Mouse (Mus musculus) CH12.LX (cell line): Measurements from ENCODE around the gene Cstad. TPM values are rescaled to one million over a fixed set of nuclear protein-coding genes. Genes with fewer than 3 reads are reported as not detected.

ENCODE experiments used
- DNase-seq: peaks from one replicate; pipeline ENCODE4 v3.0.0-alpha.2; 2013; ENCODE audit errors: extremely low read depth
- H3K27ac ChIP-seq: 2 replicates; pipeline ENCODE4 v1.5.1; 2012; ENCODE audit warnings: low read depth, mild to moderate bottlenecking, control low read depth, moderate library complexity; ENCODE audit not compliant: insufficient read depth
- H3K27me3 ChIP-seq: replicated peaks from 2 replicates; pipeline ENCODE3; 2012; ENCODE audit warnings: inconsistent platforms
- H3K36me3 ChIP-seq, 2 experiments: replicated peaks in 1 of 2; 2 replicates each; pipeline versions ENCODE3 to v1.6.1; 2012; ENCODE audit warnings: inconsistent platforms in 1 of 2, low read length in 1 of 2, mild to moderate bottlenecking in 1 of 2, mixed read lengths in 1 of 2, moderate library complexity in 1 of 2; ENCODE audit not compliant: control insufficient read depth in 1 of 2, insufficient read depth in 1 of 2
- H3K4me1 ChIP-seq, 2 experiments: 2 replicates each; pipeline ENCODE4 v1.6.1; 2012; ENCODE audit warnings: inconsistent platforms in 1 of 2, moderate library complexity in 1 of 2; ENCODE audit not compliant: insufficient read depth in 2 of 2, control insufficient read depth in 1 of 2
- H3K4me2 ChIP-seq: 2 replicates; pipeline ENCODE4 v1.6.1; 2012; ENCODE audit warnings: low read depth, mild to moderate bottlenecking, control low read depth; ENCODE audit not compliant: poor library complexity, insufficient read depth, severe bottlenecking
- H3K4me3 ChIP-seq, 3 experiments: fragments of 150-350 bp in 1 of 3; sonication (generic) in 1 of 3; replicated peaks in 1 of 3; 2 replicates each; pipeline versions ENCODE3 to v1.5.1; 2011 to 2012; ENCODE audit warnings: low read depth in 2 of 3, low read length in 2 of 3, mild to moderate bottlenecking in 2 of 3, moderate library complexity in 2 of 3, control low read depth in 1 of 3, improper control_type of control experiment in 1 of 3, inconsistent platforms in 1 of 3, mixed read lengths in 1 of 3; ENCODE audit not compliant: poor library complexity in 1 of 3
- H3K79me2 ChIP-seq: replicated peaks from 2 replicates; pipeline ENCODE4 v1.6.1; 2012; ENCODE audit warnings: mild to moderate bottlenecking, moderate library complexity; ENCODE audit not compliant: control insufficient read depth, poor library complexity, insufficient read depth, severe bottlenecking; ENCODE audit errors: extremely low read depth
- H3K9ac ChIP-seq: 2 replicates; pipeline ENCODE4 v1.6.1; 2012; ENCODE audit warnings: low read depth, mild to moderate bottlenecking, control low read depth, moderate library complexity; ENCODE audit not compliant: insufficient read depth
- H3K9me3 ChIP-seq: replicated peaks from 2 replicates; pipeline ENCODE3; 2012; ENCODE audit warnings: low read length, inconsistent platforms, mixed read lengths
- BHLHE40 ChIP-seq: IDR thresholded peaks from 2 replicates; pipeline ENCODE4 v1.6.1; 2011; ENCODE audit warnings: mild to moderate bottlenecking, low read depth, low read length, improper control_type of control experiment
- CHD1 ChIP-seq: IDR thresholded peaks from 2 replicates; pipeline ENCODE4 v1.6.1; 2012; ENCODE audit warnings: low read depth, low read length, improper control_type of control experiment, inconsistent platforms
- CTCF ChIP-seq, 2 experiments: IDR thresholded peaks in 1 of 2; conservative IDR thresholded peaks in 1 of 2; 2 replicates each; pipeline ENCODE4 v1.5.1; 2011 to 2012; ENCODE audit warnings: low read depth in 2 of 2, low read length in 2 of 2, improper control_type of control experiment in 1 of 2, inconsistent platforms in 1 of 2, mild to moderate bottlenecking in 1 of 2, moderate library complexity in 1 of 2
- ELF1 ChIP-seq: IDR thresholded peaks from 2 replicates; pipeline ENCODE4 v1.6.1; 2014; ENCODE audit warnings: low read depth, mild to moderate bottlenecking, inconsistent platforms, low read length, improper control_type of control experiment
- GABPA ChIP-seq: IDR thresholded peaks from 2 replicates; pipeline ENCODE4 v1.6.1; 2012; ENCODE audit warnings: low read depth, low read length, improper control_type of control experiment, inconsistent platforms; ENCODE audit not compliant: insufficient replicate concordance
- IRF4 ChIP-seq: IDR thresholded peaks from 2 replicates; pipeline ENCODE4 v1.6.1; 2014; ENCODE audit warnings: low read depth, mild to moderate bottlenecking, inconsistent platforms, low read length, improper control_type of control experiment
- JUN ChIP-seq: IDR thresholded peaks from 2 replicates; pipeline ENCODE4 v1.6.1; 2011; ENCODE audit warnings: low read depth, mild to moderate bottlenecking, low read length, improper control_type of control experiment, moderate library complexity; ENCODE audit not compliant: insufficient read depth
- KAT2A ChIP-seq: IDR thresholded peaks from 2 replicates; pipeline ENCODE4 v1.6.1; 2012; ENCODE audit warnings: low read length, improper control_type of control experiment, inconsistent platforms; ENCODE audit not compliant: insufficient replicate concordance
- MAX ChIP-seq: IDR thresholded peaks from 2 replicates; pipeline ENCODE4 v1.6.1; 2011; ENCODE audit warnings: low read length, improper control_type of control experiment
- MEF2A ChIP-seq: IDR thresholded peaks from 2 replicates; pipeline ENCODE4 v1.6.1; 2014; ENCODE audit warnings: low read depth, mild to moderate bottlenecking, inconsistent platforms, low read length, improper control_type of control experiment, borderline replicate concordance
- MXI1 ChIP-seq: IDR thresholded peaks from 2 replicates; pipeline ENCODE4 v1.6.1; 2011; ENCODE audit warnings: mild to moderate bottlenecking, low read depth, low read length, improper control_type of control experiment
- NELFE ChIP-seq: IDR thresholded peaks from 2 replicates; pipeline ENCODE4 v1.6.1; 2011; ENCODE audit warnings: low read depth, low read length, improper control_type of control experiment
- NRF1 ChIP-seq: IDR thresholded peaks from 2 replicates; pipeline ENCODE4 v1.6.1; 2014; ENCODE audit warnings: low read depth, mild to moderate bottlenecking, inconsistent platforms, low read length, improper control_type of control experiment, moderate library complexity
- PAX5 ChIP-seq: IDR thresholded peaks from 2 replicates; pipeline ENCODE4 v1.6.1; 2012; ENCODE audit warnings: low read length, inconsistent platforms, mixed read lengths
- TBP ChIP-seq: conservative IDR thresholded peaks from 2 replicates; pipeline ENCODE4 v1.6.1; 2011; ENCODE audit warnings: low read depth, low read length, improper control_type of control experiment
- TCF12 ChIP-seq: IDR thresholded peaks from 2 replicates; pipeline ENCODE4 v1.6.1; 2014; ENCODE audit warnings: low read depth, mild to moderate bottlenecking, inconsistent platforms, low read length, improper control_type of control experiment
- UBTF ChIP-seq: IDR thresholded peaks from 2 replicates; pipeline ENCODE4 v1.6.1; 2012; ENCODE audit warnings: low read depth, mild to moderate bottlenecking, inconsistent platforms, low read length, improper control_type of control experiment, moderate library complexity
- ZC3H11A ChIP-seq: IDR thresholded peaks from 2 replicates; pipeline ENCODE4 v1.6.1; 2012; ENCODE audit warnings: low read depth, mild to moderate bottlenecking, inconsistent platforms, low read length, improper control_type of control experiment
- dilution Hi-C: fragments of 300-500 bp; cut with MboI; formaldehyde crosslinking; loops from 2 replicates; pipeline ENCODE4 v1.14.3; 2020; ENCODE audit warnings: low sequenced_read_pairs; ENCODE audit not compliant: extremely low pct_unique_long_range_greater_than_20kb, extremely low pct_ligation_motif_present
- in situ Hi-C: fragments of 300-500 bp; cut with MboI; formaldehyde crosslinking; loops from 3 replicates; pipeline ENCODE4 v1.14.3; 2019; ENCODE audit warnings: low sequenced_read_pairs, low pct_ligation_motif_present, low pct_unique_long_range_greater_than_20kb, mixed read lengths
- polyA plus RNA-seq: library from polyadenylated mRNA; unstranded; fragments of >175 nt; gene quantifications from 2 replicates; pipeline ENCODE4 v1.2.1, GENCODE M21; 2012; ENCODE audit warnings: low read depth; ENCODE audit not compliant: insufficient read length
- total RNA-seq, 2 experiments: library from RNA; depleted of rRNA; stranded (reverse); fragments of 300-350 nt in 1 of 2; fragments of >200 nt in 1 of 2; gene quantifications; 2 replicates each; pipeline ENCODE4 v1.2.3; 2012 to 2014

The Cstad gene
- total and polyA plus RNA-seq, 3 experiments = 0.29 to 0.51 TPM; not detected in 1

DNA sequence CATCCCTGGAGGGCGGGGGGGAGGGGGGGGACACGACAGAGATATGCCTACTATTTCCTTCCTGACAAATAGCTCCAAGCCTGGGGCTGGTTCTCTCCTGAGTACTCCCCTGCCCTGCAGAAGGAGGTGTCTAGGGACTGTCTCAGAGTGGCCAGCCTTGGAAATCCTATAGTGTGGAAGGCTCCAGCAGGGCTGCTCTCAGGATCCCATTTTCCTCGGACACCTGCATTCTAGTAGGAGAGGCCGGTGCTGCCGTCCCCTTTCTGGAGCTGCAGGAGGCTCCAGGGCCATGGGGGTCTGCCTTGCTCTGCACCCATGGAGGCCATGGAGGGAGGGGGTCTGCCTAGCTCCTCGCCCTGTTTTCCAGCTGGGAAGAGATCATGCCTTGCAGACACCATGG, 2.4 kb upstream of the Cstad start:
- Histone ChIP-seq H3K27ac (no peak overlapping the region), H3K27me3 (no peaks in the 10 kb centered on the region), H3K4me3 (no peak overlapping the region), H3K36me3 (no peaks in the 10 kb centered on the region)
- in situ Hi-C loops = loop anchor here (5.0 kb wide), 1 partner anchor 50 kb away; no protein-coding TSS in a partner anchor
- no peak for DNase-seq
- no peak for TF ChIP-seq MXI1
- no peak for TF ChIP-seq KAT2A
- TF ChIP-seq PAX5 = no peak
- TF ChIP-seq GABPA = no peak
- TF ChIP-seq JUN = no peak
- TF ChIP-seq, all 38 proteins: peak for 0
- Histone ChIP-seq H3K9me3 (no peaks in the 10 kb centered on the region), H3K9ac (no peak overlapping the region), H3K79me2 (no peaks in the 10 kb centered on the region), H3K4me2 (no peak overlapping the region), H3K4me1 (peaks cover 18 to 44% of the 10 kb centered on the region in 2 experiments)
- dilution Hi-C loops = no loop called here

DNA sequence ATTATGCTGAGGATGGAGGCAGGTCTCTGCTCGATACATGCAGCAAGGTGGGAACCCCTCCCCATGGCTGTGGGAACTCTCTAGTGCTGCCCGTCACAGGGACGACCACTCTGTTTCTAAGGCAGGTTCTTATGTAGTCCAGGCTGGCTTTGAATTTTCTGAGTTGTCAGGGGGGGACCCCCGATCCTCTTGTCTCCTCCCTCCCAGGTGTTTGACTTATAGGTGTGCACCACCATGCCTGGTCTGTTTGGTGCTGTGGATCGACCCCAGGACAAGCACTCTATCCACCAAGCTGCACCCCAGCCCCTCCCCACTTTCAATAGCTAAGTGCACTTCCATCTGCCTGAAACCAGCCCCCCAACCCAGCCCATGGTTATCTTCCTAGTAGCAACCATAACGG, 1.9 kb upstream of the Cstad start:
- Histone ChIP-seq H3K27ac (no peak overlapping the region), H3K9ac (no peak overlapping the region), H3K27me3 (no peaks in the 10 kb centered on the region), H3K4me3 (no peak overlapping the region), H3K4me2 (no peak overlapping the region), H3K79me2 (no peaks in the 10 kb centered on the region), H3K36me3 (no peaks in the 10 kb centered on the region), H3K9me3 (no peaks in the 10 kb centered on the region), H3K4me1 (peaks cover 14 to 43% of the 10 kb centered on the region in 2 experiments)
- no peak for DNase-seq
- dilution Hi-C loops = no loop called here
- in situ Hi-C loops = loop anchor here (5.0 kb wide), 1 partner anchor 51 kb away; no protein-coding TSS in a partner anchor
- no peak for TF ChIP-seq CTCF (conservative IDR thresholded peaks at IDR 0.05 in 1 of 2, IDR thresholded peaks at IDR 0.05 in 1 of 2; ENCODE audit: low read depth in 2 of 2, low read length in 2 of 2)
- no peak for TF ChIP-seq TCF12
- no peak for TF ChIP-seq GABPA

GRCm38 (mm10) chr2:30593636-30594310, 1.1 kb upstream of the Cstad start:
- no peaks in the 10 kb centered on the region for H3K36me3 ChIP-seq
- H3K4me2 ChIP-seq = peak overlapping the region; percentile 80; the same call in 1 of the 2 replicates
- dilution Hi-C loops (no loop called here), in situ Hi-C loops (loop anchor here (5.0 kb wide), 1 partner anchor 51 kb away; no protein-coding TSS in a partner anchor)
- peak overlapping the region in 1 of 3 experiments; percentile 58 for H3K4me3 ChIP-seq
- no peaks in the 10 kb centered on the region for H3K9me3 ChIP-seq
- H3K9ac ChIP-seq = peak overlapping the region; percentile 65; the same call in 1 of the 2 replicates
- peak overlapping the region; percentile 95; the same call in 1 of the 2 replicates for H3K27ac ChIP-seq
- DNase-seq = no peak
- no peak for TF ChIP-seq ELF1
- TF ChIP-seq IRF4 = no peak
- no peak for TF ChIP-seq TBP
- no peak for TF ChIP-seq BHLHE40
- no peak for TF ChIP-seq ZC3H11A
- no peak for TF ChIP-seq NELFE
- TF ChIP-seq MAX = no peak
- no peak for TF ChIP-seq CHD1
- no peak for TF ChIP-seq NRF1
- no peak for TF ChIP-seq CTCF (conservative IDR thresholded peaks at IDR 0.05 in 1 of 2, IDR thresholded peaks at IDR 0.05 in 1 of 2; ENCODE audit: low read depth in 2 of 2, low read length in 2 of 2)
- TF ChIP-seq MEF2A = no peak
- no peak for TF ChIP-seq UBTF
- H3K79me2 ChIP-seq = no peaks in the 10 kb centered on the region
- H3K4me1 ChIP-seq = peaks cover 17 to 50% of the 10 kb centered on the region in 2 experiments
- H3K27me3 ChIP-seq = no peaks in the 10 kb centered on the region
